Mouse (Mus musculus) testis, postnatal 10 days (tissue): ENCODE data around the gene Tcf7.
A peak's percentile ranks its signal among the peaks of the same experiment; 100 is the strongest.
"Not testable (repeated sequence)": the region's sequence is repeated elsewhere in the genome, so short reads cannot be mapped to it uniquely, and the experiment has no call there.

Source experiments
- DNase-seq: peaks from one replicate; pipeline ENCODE4 v3.0.0; 2021; ENCODE audit warnings: low spot score

Tcf7 gene

GRCm38 (mm10) chr11:52227466-52228226 lies 55.2 kb downstream of the Tcf7 start:
- no peak for DNase-seq

GRCm38 (mm10) chr11:52227053-52227452 lies 55.8 kb downstream of the Tcf7 start:
- no peak for DNase-seq

DNA sequence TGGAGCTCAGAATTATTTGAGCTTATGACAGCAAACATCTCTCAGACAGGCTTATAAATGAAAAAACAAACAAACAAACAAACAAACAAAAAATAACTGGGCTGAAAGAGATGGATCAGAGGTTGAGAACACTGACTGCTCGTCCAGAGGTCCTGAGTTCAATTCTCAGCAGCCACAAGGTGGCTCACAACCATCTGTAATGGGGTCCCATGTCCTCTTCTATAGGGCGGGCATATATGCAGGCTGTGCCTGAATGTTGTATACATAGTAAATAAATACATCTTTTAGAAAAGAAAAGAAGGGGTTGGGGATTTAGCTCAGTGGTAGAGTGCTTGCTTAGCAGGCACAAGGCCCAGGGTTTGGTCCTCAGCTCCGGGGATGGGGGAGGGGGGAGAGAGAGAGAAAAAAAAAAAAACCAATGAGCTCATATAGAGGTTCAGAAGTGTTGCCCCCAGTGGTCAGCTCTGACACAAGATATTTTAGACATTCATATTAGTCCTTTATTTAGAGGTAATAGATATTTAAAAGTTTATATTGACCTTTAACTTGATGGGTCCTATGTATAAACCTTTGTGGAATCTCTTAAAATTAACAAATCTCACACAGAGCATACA lies 56.7 kb downstream of the Tcf7 start:
- no peak for DNase-seq

- DNase-seq: peak; percentile 63
Observed at GRCm38 (mm10) chr11:52223968-52224682, 58.7 kb downstream of the Tcf7 start.

DNA sequence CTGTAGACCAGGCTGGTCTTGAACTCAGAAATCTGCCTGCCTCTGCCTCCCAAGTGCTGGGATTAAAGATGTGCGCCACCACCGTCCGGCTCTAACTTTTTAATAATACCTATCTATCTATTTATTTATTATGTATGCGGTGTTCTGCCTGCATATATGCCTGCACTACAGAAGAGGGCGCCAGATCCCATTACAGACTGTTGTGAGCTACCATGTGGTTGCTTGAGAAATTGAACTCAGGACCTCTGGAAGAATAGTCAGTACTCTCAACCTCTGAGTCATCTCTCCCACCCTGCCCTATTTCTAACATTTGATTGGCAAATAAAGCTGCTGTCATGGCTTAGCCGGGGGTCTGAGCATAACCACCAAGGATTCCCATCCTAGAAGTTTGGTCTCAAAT lies 59.9 kb downstream of the Tcf7 start:
- no peak for DNase-seq

DNA sequence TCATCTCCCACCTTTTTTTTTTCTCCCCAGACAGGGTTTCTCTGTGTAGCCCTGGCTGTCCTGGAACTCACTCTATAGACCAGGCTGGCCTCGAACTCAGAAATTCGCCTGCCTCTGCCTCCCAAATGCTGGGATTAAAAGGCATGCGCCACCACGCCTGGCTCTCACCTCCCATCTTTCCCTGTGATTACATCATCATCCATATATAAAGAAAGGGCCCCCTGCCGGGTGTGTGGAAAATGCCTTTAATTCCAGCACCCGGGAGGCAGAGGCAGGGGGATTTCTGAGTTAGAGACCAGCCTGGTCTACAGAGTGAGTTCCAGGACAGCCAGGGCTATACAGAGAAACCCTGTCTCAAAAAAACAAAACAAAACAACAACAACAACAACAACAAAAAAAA lies 60.9 kb downstream of the Tcf7 start:
- DNase-seq: not testable (repeated sequence)

GRCm38 (mm10) chr11:52220282-52220681 lies 62.5 kb downstream of the Tcf7 start:
- DNase-seq: peak; percentile 91

GRCm38 (mm10) chr11:52213887-52214286 lies 68.9 kb downstream of the Tcf7 start, which contains the start of gene Olfr1371:
Gene Olfr1371, minus strand, starts transcription at chr11:52213987.
- no peak for DNase-seq
